Mouse (Mus musculus): ENCODE results near the gene Mamdc2.
"Not testable (repeated sequence)": the region's sequence is repeated elsewhere in the genome, so short reads cannot be mapped to it uniquely, and the experiment has no call there.

GRCm38 (mm10) chr19:23490703-23491102 lies 42.5 kb upstream of the Mamdc2 start:
- not testable (repeated sequence) for TF ChIP-seq EP300 (optimal IDR thresholded peaks at IDR 0.05); CTCF (IDR thresholded peaks at IDR 0.05; ENCODE audit: low read depth)
